Mouse (Mus musculus) left cerebral cortex, postnatal 4 days (tissue): Measurements from ENCODE around the gene Cdc42ep1. TPM values are rescaled to one million over a fixed set of nuclear protein-coding genes. Genes with fewer than 3 reads are reported as not detected.
"Not testable (repeated sequence)": the region's sequence is repeated elsewhere in the genome, so short reads cannot be mapped to it uniquely, and the experiment has no call there.

ENCODE experiments used
- DNase-seq: peaks from one replicate; pipeline ENCODE4 v3.0.0-alpha.2; 2022
- intact Hi-C: fragments of 180-260 bp; cut with DNase I; formaldehyde crosslinking; loops from one replicate; pipeline ENCODE4 v1.15.1; 2025
- total RNA-seq, 2 experiments: library from RNA; stranded (reverse); gene quantifications; 2 replicates each; pipeline ENCODE4 v1.2.3; 2021

Cdc42ep1 gene
- total RNA-seq, 2 experiments from 2014 or later = 8.3 to 9.1 TPM

DNA sequence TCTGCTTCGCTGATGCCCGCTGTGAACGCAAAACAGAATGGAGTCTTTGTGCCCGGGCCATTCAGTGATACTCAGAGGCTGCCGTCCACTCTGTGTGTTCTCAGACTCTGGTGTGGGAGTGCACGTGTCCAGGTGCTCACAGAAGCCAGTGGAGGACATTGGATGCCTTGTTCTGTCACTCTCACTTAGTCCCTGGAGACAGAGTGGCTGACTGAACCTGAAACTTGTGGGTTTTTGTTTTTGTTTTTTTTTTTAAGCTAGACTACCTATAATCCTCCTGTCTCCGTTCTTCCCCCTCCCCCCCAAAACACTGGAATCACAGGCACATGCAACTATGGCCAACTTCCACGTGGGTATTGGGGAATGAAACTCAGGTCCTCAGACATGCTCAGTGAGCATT lies 3.9 kb downstream of the Cdc42ep1 start:
- intact Hi-C loops = no loop called here
- no peak for DNase-seq

DNA sequence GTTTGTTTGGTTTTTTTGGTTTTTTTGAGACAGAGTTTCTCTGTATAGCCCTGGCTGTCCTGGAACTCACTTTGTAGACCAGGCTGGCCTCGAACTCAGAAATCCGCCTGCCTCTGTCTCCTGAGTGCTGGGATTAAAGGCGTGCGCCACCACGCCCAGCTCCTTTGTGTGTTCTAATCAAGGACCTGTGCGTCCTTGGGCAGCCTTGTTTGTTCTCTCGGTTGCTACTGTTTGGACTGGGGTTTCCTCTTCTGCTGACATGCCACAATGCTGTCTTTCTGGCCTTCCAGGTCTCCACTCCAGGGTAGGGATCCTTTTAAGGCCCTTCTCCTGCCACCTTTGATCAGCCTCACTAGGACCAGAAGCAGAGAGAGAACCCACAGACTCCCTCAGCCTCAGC lies 4.4 kb downstream of the Cdc42ep1 start:
- intact Hi-C loops, DNase-seq: not testable (repeated sequence)

DNA sequence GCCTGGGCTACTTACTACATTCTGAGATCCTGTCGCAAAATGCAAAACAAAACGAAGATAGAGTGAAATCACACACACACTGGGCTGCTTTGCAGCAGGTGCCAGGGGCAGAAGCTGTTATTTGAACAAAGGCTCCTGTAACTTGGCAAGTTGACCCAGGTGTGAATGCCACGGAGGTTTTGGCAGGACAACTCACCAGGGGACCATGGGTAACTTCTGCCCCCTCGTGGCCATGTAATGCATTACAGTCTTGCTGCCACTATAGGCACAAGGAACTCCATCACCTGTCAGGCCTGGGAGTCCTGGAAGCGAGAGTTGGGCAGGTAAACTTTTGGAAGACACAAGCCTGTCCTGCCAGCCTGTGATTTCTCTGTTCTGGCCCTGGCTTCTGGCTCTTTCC lies 6.0 kb downstream of the Cdc42ep1 start:
- intact Hi-C loops = no loop called here
- peak; percentile 73 for DNase-seq

DNA sequence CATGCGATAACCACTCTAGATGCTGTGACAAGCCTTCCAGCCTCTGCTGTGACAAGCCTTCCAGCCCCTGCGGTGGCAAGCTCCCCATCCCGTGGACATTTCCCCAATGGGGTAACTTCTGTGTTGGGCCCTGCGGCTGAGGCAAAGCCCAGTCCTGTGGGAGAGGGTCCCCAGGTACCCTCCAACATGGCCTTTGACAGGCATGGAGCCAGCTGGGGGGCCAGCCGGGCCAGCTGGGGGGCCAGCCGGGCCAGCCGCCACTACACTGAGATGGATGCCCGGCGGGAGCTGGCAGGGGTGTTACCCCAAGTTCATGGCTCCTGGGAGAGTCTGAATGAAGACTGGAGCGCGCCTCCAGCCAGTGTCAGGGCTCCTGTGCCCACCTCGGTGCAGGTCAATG lies 7.1 kb downstream of the Cdc42ep1 start:
- intact Hi-C loops = no loop called here
- no peak for DNase-seq

DNA sequence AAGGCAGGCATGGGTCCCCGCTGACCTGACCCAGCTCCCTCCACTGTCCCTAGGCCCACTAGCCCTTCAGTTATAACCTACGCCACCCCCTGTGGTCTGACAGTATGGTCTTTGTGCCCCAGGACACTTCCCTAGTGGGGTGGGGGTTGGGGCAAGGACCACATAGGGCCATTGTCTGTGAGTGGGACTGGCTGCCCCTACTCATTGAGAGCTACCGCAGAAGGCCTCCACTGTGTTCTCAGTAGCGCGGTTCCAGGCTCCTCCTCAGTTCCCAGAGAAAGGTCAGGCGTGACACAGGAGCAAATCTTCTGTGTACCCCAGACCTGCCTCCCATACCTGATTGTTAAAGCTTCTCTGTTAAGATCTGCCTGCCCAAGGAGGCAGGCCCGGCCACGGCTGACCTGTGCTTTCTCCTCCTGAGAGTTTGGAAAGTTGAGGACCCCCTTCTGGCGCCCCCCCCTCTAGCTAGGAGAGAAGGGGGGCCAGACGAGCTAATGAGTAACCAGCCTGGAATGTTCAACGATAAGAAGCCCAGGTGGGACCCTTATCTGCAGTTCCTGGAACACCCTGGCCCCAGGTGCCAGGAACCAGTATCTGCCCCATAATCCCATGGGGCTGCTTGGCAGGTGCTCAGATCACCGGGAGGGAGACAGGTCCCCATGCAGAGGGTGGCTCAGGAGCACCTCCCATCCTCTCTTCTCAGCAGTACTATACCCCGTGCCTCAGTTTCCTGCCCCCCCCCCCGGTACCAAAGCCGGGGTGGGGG lies 7.8 kb downstream of the Cdc42ep1 start:
- DNase-seq = no peak
- intact Hi-C loops = no loop called here

DNA sequence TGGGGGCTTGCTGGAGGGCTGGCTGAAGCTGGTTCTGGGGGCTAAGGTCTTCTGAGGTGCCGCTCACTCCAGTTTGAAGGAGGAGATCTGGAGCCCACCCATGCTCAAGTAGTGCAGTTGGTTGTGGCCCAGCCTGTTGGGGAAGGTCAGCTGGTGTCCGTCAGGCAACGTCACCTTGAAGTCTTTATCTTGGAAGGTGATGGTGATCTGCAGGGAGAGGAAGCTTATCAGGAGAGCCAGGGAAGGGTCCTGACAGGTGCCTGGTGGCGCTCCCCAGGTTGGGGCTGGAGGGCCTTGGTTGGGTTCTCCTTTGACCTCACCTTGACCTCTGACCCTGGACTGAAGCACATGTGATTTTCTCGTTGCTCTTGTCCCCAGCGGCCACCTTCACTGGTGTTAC lies 8.5 kb downstream of the Cdc42ep1 start:
- intact Hi-C loops = no loop called here
- DNase-seq = no peak

DNA sequence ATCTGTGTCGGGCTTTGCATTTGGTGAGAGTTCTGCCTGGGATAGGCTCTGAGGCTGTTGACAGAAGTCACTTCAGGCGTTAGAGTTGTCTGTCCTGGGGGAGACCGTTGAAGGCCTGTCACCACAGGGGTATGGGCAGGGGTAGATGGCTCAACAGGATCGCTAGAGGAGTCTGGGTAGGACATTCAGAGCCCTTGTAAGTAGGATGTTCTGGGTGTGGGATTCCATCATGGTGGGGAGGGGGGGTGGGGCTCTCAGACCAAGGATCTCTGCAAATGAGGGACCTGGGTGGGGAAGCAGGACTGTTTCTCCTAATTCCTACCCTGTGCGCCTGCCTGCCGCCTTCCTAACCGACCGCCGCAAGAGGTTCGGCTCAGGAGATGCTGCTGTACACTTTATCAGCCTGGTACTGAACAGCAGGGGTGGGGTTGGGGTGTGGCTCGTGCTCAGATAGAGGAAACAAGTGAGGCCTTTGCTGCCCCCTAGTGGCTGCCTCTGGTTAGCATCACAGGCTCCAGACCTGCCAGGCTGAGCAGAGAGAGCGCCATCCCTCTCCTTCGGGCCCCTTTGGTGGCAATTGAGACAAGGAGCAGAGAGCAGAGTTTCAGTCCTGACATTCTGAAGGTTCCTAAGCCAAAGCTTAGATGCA lies 9.2 kb downstream of the Cdc42ep1 start:
- peak; percentile 96 for DNase-seq
- intact Hi-C loops = no loop called here

DNA sequence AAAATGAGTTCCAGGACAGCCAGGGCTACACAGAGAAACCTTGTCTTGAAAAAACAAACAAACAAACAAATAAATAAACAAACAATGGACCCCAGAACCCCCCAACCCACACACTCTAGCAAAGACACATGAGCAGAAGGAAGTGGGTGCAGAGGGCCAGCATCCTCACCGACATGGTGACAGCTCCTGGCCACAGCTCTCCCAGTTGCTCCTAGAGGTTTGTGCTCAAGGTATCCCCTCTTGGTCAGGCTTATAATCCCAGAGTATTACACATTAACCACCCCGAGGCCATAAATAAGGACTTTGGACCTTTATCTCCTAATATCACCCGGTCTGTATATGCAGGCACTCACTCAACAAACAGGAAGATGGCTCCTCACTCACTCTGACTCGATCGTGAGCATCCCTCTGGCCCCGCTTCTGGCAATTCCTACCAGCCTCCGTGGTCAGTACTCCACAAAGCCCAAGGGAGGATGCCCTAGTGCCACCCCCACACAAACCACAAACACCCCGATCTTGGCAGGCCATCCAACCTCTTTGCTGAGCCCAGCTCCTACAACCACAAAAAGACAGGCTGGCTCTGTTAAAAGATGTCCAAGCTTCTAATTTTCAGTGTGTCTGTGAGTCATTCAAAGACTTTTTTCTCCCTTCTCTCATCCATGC lies 13.0 kb downstream of the Cdc42ep1 start, which contains the start of gene Lgals2:
Lgals2 (minus strand) TSS at position 227 of the 663 bp plus-strand sequence.
- intact Hi-C loops = no loop called here

DNA sequence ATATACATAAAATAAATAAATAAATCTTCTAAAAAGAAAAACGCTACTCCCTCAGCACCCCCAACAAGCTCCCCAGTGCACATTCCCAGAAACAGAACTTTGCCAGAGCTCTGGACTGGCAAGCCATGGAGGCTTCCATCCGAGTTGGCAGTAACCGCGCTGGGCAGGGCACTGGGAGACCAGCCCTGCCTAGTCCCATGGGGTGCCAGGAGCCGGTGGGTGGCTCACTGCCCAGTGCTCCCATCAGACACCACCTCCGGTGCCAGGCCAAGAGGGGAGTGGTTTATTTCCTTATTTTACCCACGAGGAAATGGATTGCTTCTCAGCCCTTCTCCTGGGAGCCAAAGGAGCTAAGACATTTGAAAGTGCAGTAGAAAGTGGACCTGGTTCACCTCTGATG lies 14.6 kb downstream of the Cdc42ep1 start:
- intact Hi-C loops = no loop called here
- DNase-seq = peak; percentile 78

More for the DNA sequence above, 13.0 kb downstream of the Cdc42ep1 start, which contains the start of gene Lgals2:
- DNase-seq = no peak

DNA sequence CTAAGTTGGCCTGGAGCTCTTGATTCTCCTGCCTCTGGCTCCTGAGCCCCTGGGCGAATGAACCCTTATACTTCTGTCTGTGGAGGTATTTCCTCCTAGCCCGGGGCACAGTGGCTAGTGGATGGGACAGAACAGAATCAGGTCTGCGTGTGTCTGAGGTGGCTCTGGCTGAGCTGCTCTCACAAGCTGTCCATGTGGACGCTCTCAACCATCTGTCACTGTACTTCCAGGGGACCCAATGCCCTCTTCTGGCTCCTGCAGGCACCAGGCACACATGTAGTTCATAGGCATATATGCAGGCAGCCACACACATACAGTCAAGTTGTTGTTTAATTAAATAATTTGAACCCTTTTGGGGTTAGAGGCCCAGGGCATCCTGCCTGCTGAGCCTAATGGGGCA lies 16.9 kb downstream of the Cdc42ep1 start:
- DNase-seq = no peak
- intact Hi-C loops = no loop called here

DNA sequence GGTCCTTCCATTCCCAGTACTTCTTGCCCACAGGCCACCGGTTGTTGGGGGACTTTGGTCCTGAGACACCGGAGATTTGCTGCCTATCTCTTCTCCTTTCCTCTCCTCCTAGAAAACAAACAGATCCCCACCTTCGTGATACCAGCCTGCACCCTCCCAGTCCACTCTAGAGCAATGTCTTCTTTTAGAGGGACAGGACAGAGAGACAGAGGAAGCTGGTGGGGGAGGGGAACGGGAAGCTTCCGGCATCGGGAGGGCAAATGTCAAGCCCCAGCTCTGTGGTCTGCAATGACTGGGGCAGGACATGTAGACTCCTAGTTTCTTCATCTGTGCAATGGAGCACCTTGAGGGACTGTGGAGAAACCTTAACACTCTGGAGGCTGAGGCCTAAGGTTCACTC lies 17.3 kb downstream of the Cdc42ep1 start:
- intact Hi-C loops = no loop called here
- DNase-seq = no peak

DNA sequence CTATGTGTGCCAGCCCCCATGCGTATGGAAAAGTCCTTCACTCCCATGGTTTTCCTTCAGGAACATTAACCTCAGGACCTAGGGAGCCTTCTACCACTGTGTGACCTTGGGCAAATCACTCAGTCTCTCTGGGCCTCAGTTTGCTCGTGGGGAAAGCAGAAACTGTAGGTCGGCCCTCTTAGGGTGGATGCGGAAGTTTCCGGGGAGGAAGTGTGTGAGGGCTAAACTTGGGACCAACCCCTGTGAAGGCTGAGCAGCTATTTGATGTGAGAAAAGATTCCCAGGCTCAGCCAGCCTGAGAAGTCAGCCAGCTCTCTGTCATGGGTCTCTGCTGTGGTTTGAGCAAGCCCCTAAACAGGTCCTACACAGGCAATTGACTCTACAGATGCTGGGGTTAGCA lies 19.9 kb downstream of the Cdc42ep1 start:
- intact Hi-C loops = no loop called here
- no peak for DNase-seq

DNA sequence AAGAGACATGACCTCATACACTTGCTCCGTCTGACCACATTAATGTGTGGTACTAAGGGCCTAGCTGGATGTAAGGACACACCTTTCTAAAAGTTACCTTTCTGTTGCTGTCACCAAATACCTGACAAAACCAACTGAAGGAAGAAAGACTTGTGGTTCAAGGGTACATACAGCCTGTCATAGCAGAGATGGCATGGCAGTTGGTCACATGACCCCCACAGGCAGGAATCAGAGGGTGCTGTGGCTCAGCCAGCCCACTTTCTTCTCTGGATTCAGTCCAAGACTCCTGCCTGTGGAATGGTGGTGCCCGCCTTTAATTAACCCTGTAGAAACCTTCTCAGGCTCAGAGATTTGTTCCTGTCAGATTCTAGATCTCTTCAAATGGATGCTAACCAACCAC lies 20.7 kb downstream of the Cdc42ep1 start:
- intact Hi-C loops = no loop called here
- DNase-seq = no peak

DNA sequence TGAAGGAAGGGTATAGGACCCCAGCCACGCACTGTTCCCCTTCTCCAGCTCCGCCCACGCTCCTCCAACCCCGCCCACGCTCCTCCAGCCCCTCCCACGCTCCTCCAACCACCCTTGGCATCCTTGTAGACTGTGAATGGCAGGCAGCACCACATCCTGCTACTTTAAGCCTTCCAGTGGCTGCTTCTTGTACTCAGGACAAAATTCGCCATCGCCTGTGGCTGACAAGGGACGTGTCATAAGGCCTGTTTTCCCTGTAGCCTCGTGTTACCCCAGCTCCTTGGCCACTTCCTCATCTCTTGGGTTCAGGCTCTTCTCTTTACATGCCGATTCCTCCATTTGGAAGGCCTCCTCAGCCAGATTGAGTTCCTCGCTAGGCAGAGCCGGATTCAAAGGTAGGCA lies 21.4 kb downstream of the Cdc42ep1 start:
- no peak for DNase-seq
- intact Hi-C loops = no loop called here

DNA sequence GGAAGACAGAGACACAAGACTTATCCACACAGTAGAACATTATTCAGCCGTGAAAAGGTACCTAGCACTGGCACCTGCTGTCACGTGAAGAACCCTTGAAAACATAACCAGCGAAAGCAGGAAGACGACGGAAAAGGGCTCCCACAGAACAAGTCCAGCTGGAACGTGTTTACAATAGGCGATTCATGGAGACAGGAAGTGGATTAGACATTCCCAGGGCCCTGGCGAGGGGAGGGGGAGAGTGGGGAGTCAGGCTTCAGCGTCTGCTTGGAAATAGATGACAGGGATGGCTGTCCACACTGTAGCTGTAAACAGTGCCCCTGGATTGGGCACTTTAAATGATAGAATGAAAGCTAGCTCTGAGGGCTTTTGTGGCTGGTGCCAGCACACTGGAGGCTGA lies 26.0 kb downstream of the Cdc42ep1 start:
- DNase-seq = peak; percentile 54
- intact Hi-C loops = loop anchor here (5.0 kb wide), 1 partner anchor 36 kb away; no protein-coding TSS in a partner anchor

DNA sequence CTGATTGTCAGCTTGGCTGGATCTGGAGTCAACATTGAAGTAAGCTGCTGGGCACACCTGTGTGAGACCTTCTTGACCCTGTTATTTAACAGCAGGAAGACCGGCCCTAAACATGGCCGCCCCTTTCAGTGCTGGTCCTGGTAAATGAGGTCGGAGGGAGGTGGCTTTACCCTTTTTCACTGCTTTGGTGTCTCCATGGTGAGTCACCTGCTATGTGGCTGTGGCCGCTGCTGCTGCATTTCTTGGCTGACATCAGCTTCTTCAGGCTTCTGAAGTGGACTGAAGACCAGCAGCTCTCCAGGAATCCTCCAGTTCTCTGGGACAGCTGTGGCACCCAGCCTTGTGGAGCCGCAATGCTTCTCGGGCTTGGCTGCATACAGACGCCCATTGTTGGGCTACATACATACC lies 26.4 kb downstream of the Cdc42ep1 start:
- intact Hi-C loops = loop anchor here (5.0 kb wide), 1 partner anchor 37 kb away; no protein-coding TSS in a partner anchor
- no peak for DNase-seq

DNA sequence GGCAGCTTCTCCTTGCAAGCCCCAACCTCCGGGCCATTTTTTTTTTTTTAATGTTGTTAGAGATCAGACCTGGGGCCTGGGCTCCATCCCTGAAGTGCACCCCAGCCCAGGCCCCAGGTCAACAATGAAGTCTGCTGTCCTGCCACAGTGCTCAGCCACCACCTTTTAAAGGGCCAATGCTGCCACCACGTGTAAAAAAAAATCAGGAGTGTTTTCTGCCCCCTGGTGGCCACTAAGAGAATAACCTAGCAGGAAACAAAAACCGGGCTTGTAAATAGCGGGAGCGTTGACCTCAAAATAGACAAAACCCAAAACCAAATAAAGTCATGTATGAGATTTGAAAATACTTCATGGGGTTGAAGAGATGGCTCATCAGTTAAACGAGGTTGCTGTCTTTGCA lies 27.4 kb downstream of the Cdc42ep1 start:
- intact Hi-C loops = loop anchor here (5.0 kb wide), 1 partner anchor 37 kb away; no protein-coding TSS in a partner anchor
- no peak for DNase-seq

DNA sequence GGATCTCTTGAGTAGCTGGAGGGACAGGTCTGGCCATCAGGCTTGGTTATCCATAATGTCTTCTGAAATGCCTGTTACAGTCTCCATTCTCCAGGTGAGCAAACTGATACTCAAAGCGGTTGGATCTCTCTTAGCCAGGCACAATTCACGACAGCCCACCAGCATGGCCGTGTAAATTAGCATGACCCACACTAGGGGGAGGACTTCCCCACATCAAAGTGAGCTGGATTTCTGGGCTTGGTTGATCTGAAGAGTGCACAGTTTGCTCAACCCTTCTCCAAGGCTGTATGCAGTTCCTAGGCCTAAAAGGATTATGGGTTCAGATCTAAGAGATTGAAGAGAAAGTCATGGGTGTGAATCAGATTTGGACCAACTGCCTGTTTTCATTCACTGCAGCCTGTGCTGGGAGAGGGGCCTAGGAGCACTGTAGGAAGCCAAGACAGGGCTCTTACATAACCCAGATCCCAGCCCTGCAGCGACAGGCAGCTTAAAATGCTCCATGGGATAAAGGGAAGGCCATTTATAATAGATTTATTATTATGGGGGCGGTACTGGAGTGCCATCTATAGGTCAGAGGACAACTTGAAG lies 29.7 kb downstream of the Cdc42ep1 start:
- DNase-seq = no peak
- intact Hi-C loops = no loop called here

DNA sequence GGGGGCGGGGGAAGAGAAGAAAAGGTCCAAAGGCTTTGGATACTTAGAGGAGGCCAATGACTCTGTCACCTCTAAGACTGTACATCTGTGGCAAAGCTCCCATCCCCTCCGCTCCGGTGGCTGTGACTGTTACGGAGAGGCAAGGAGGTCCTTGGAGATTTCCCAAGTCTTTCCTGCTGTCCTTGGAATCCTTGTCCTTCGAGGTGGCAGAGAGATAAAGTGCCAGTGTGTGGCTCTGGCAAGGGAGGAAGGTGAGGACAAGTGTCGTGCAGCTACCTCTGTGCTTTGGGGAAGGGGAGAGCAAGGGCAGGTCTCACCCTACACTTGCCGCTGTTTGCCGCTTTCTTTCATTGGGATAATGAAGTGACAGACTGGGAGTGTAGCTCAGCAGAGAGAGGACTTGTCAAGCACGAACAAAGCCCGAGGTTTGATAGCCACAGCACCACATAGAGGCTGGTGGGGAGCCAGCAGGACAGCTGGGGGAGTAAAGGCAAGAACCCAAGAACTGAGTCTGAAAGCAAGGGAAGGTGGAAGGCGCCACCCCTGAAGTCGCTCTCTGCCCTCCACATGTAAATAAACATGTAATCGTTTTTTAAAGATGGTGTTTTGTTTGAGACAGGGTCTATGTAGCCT lies 31.5 kb downstream of the Cdc42ep1 start:
- intact Hi-C loops = no loop called here
- no peak for DNase-seq

DNA sequence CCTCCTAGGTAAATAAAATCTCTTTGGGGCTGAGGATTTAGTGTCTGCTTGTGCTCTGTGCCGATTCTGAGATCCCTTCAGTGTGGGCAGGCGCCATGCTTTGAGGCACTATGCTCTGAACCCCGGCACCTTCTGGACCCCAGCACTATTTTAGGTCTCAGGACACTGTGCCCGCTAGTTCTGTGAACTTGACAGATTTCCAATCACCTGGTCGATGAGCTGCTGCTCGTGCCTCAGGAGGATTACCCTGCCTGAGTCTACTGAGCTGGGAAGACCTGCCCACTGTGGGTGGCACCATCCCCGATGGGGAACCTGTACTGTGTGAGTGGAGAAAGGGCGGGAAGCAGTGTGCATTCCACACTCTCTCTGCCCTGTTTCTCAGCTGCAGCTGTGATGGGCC lies 32.6 kb downstream of the Cdc42ep1 start:
- no peak for DNase-seq
- intact Hi-C loops = no loop called here

DNA sequence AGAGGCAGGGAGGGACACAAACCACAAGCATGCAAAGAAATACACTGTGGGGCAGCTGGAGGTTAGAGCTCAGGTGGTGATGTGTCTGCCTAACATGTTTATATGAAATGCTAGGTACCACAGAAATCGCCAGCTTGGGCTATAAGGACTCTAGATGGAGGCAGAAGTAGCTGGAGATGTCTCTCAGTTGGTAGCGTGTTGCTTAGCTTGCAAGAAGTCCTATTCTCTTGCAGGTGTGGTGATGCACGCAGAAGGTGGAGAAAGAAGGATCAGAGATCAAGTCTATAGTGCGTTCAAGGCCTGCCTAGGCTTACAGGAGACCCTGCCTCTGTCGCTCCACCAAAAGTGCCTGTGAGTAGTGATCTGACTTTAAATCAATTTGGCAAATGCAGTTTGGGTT lies 33.1 kb downstream of the Cdc42ep1 start:
- no peak for DNase-seq
- intact Hi-C loops = no loop called here
